Mouse (Mus musculus): Measurements from ENCODE around the gene Gm7075. TPM values are rescaled to one million over a fixed set of nuclear protein-coding genes. Genes with fewer than 3 reads are reported as not detected.
"Not testable (repeated sequence)": the region's sequence is repeated elsewhere in the genome, so short reads cannot be mapped to it uniquely, and the experiment has no call there.

The Gm7075 gene
- polyA plus RNA-seq, 1 experiment from 2014 or later = 0.63 TPM

- no peak overlapping the region for H3K9ac ChIP-seq (ENCODE audit: low read depth, low read length)
- no peaks in the 10 kb centered on the region for H3K4me1 ChIP-seq (replicated peaks; ENCODE audit: control insufficient read depth, insufficient read depth, low read length)
- H3K9me3 ChIP-seq (ENCODE audit: control insufficient read depth, low read length) = no peaks in the 10 kb centered on the region
- H3K4me2 ChIP-seq (replicated peaks; ENCODE audit: low read depth, low read length) = no peak overlapping the region
- no peaks in the 10 kb centered on the region for H3K27me3 ChIP-seq (ENCODE audit: control insufficient read depth, insufficient read depth, low read length)
- no peaks in the 10 kb centered on the region for H3K36me3 ChIP-seq (ENCODE audit: control insufficient read depth, insufficient read depth, low read length)
- no peak for ATAC-seq (ENCODE audit: low FRiP score)
- WGBS = 77% methylated on average over 8 of the region's 8 CpGs
- no peak overlapping the region for H3K4me3 ChIP-seq (ENCODE audit: low read depth, low read length)
- H3K27ac ChIP-seq (ENCODE audit: low read depth, low read length) = no peak overlapping the region
- no peak for DNase-seq (ENCODE audit: low spot score)
Measured at GRCm38 (mm10) chr10:63427146-63427545, 5.6 kb upstream of the Gm7075 start.

- H3K4me3 ChIP-seq (ENCODE audit: low read depth, low read length) = no peak overlapping the region
- no peak overlapping the region for H3K27ac ChIP-seq (ENCODE audit: low read depth, low read length)
- DNase-seq (ENCODE audit: low spot score) (no peak), ATAC-seq (ENCODE audit: low FRiP score) (no peak)
- H3K4me1 ChIP-seq (replicated peaks; ENCODE audit: control insufficient read depth, insufficient read depth, low read length) = no peaks in the 10 kb centered on the region
- H3K9ac ChIP-seq (ENCODE audit: low read depth, low read length) = no peak overlapping the region
- H3K36me3 ChIP-seq (ENCODE audit: control insufficient read depth, insufficient read depth, low read length) = no peaks in the 10 kb centered on the region
- no peak overlapping the region for H3K4me2 ChIP-seq (replicated peaks; ENCODE audit: low read depth, low read length)
- H3K9me3 ChIP-seq (ENCODE audit: control insufficient read depth, low read length) = no peaks in the 10 kb centered on the region
- no peaks in the 10 kb centered on the region for H3K27me3 ChIP-seq (ENCODE audit: control insufficient read depth, insufficient read depth, low read length)
Measured at GRCm38 (mm10) chr10:63424475-63424814, 2.9 kb upstream of the Gm7075 start.

- Histone ChIP-seq H3K27ac (ENCODE audit: low read depth, low read length) (no peak overlapping the region), H3K27me3 (ENCODE audit: control insufficient read depth, insufficient read depth, low read length) (no peaks in the 10 kb centered on the region), H3K9ac (ENCODE audit: low read depth, low read length) (no peak overlapping the region), H3K9me3 (ENCODE audit: control insufficient read depth, low read length) (no peaks in the 10 kb centered on the region), H3K4me1 (replicated peaks; ENCODE audit: control insufficient read depth, insufficient read depth, low read length) (no peaks in the 10 kb centered on the region), H3K4me3 (ENCODE audit: low read depth, low read length) (no peak overlapping the region), H3K36me3 (ENCODE audit: control insufficient read depth, insufficient read depth, low read length) (no peaks in the 10 kb centered on the region), H3K4me2 (replicated peaks; ENCODE audit: low read depth, low read length) (no peak overlapping the region)
- 82% methylated on average over 9 of the region's 9 CpGs for WGBS
- ATAC-seq (ENCODE audit: low FRiP score) (no peak), DNase-seq (ENCODE audit: low spot score) (no peak)
Measured at GRCm38 (mm10) chr10:63423591-63424474, 2.2 kb upstream of the Gm7075 start.

- no peak overlapping the region for H3K9ac ChIP-seq (ENCODE audit: low read depth, low read length)
- DNase-seq (ENCODE audit: low spot score) = no peak
- H3K4me1 ChIP-seq (replicated peaks; ENCODE audit: control insufficient read depth, insufficient read depth, low read length) = no peaks in the 10 kb centered on the region
- no peaks in the 10 kb centered on the region for H3K36me3 ChIP-seq (ENCODE audit: control insufficient read depth, insufficient read depth, low read length)
- H3K27me3 ChIP-seq (ENCODE audit: control insufficient read depth, insufficient read depth, low read length) = no peaks in the 10 kb centered on the region
- H3K9me3 ChIP-seq (ENCODE audit: control insufficient read depth, low read length) = no peaks in the 10 kb centered on the region
- no peak for ATAC-seq (ENCODE audit: low FRiP score)
- 93% methylated on average over 5 of the region's 5 CpGs for WGBS
- no peak overlapping the region for H3K27ac ChIP-seq (ENCODE audit: low read depth, low read length)
- no peak overlapping the region for H3K4me3 ChIP-seq (ENCODE audit: low read depth, low read length)
- no peak overlapping the region for H3K4me2 ChIP-seq (replicated peaks; ENCODE audit: low read depth, low read length)
Measured at GRCm38 (mm10) chr10:63422736-63422992, 1.1 kb upstream of the Gm7075 start.

GRCm38 (mm10) chr10:63417061-63417460 is 4.5 kb downstream of the Gm7075 start:
- Histone ChIP-seq H3K4me2 (replicated peaks; ENCODE audit: low read depth, low read length) (no peak overlapping the region), H3K4me3 (ENCODE audit: low read depth, low read length) (no peak overlapping the region), H3K4me1 (replicated peaks; ENCODE audit: control insufficient read depth, insufficient read depth, low read length) (no peaks in the 10 kb centered on the region), H3K36me3 (ENCODE audit: control insufficient read depth, insufficient read depth, low read length) (no peaks in the 10 kb centered on the region), H3K27me3 (ENCODE audit: control insufficient read depth, insufficient read depth, low read length) (no peaks in the 10 kb centered on the region), H3K9me3 (ENCODE audit: control insufficient read depth, low read length) (no peaks in the 10 kb centered on the region), H3K27ac (ENCODE audit: low read depth, low read length) (no peak overlapping the region), H3K9ac (ENCODE audit: low read depth, low read length) (no peak overlapping the region)
- WGBS = 76% methylated on average over 5 of the region's 5 CpGs
- DNase-seq (ENCODE audit: low spot score) (no peak), ATAC-seq (ENCODE audit: low FRiP score) (no peak)

- Histone ChIP-seq H3K27ac (ENCODE audit: low read depth, low read length) (no peak overlapping the region), H3K4me1 (replicated peaks; ENCODE audit: control insufficient read depth, insufficient read depth, low read length) (no peaks in the 10 kb centered on the region), H3K27me3 (ENCODE audit: control insufficient read depth, insufficient read depth, low read length) (no peaks in the 10 kb centered on the region), H3K36me3 (ENCODE audit: control insufficient read depth, insufficient read depth, low read length) (no peaks in the 10 kb centered on the region), H3K4me3 (ENCODE audit: low read depth, low read length) (no peak overlapping the region), H3K9me3 (ENCODE audit: control insufficient read depth, low read length) (no peaks in the 10 kb centered on the region), H3K4me2 (replicated peaks; ENCODE audit: low read depth, low read length) (no peak overlapping the region), H3K9ac (ENCODE audit: low read depth, low read length) (no peak overlapping the region)
- ATAC-seq (ENCODE audit: low FRiP score) = no peak
- WGBS = 66% methylated on average over 7 of the region's 7 CpGs
- no peak for DNase-seq (ENCODE audit: low spot score)
Measured at GRCm38 (mm10) chr10:63415850-63416249, 5.7 kb downstream of the Gm7075 start.

GRCm38 (mm10) chr10:63415287-63415686 is 6.3 kb downstream of the Gm7075 start:
- H3K27me3 ChIP-seq (ENCODE audit: control insufficient read depth, insufficient read depth, low read length) = no peaks in the 10 kb centered on the region
- DNase-seq (ENCODE audit: low spot score) = no peak
- no peak overlapping the region for H3K27ac ChIP-seq (ENCODE audit: low read depth, low read length)
- ATAC-seq (ENCODE audit: low FRiP score) = no peak
- H3K36me3 ChIP-seq (ENCODE audit: control insufficient read depth, insufficient read depth, low read length) = no peaks in the 10 kb centered on the region
- no peak overlapping the region for H3K4me3 ChIP-seq (ENCODE audit: low read depth, low read length)
- no peak overlapping the region for H3K9ac ChIP-seq (ENCODE audit: low read depth, low read length)
- H3K9me3 ChIP-seq (ENCODE audit: control insufficient read depth, low read length) = no peaks in the 10 kb centered on the region
- no peak overlapping the region for H3K4me2 ChIP-seq (replicated peaks; ENCODE audit: low read depth, low read length)
- 89% methylated on average over 7 of the region's 7 CpGs for WGBS
- H3K4me1 ChIP-seq (replicated peaks; ENCODE audit: control insufficient read depth, insufficient read depth, low read length) = no peaks in the 10 kb centered on the region

- WGBS = 88% methylated on average over 17 of the region's 17 CpGs
- no peaks in the 10 kb centered on the region for H3K36me3 ChIP-seq (ENCODE audit: control insufficient read depth, insufficient read depth, low read length)
- no peak for DNase-seq (ENCODE audit: low spot score)
- H3K9ac ChIP-seq (ENCODE audit: low read depth, low read length) = no peak overlapping the region
- no peaks in the 10 kb centered on the region for H3K27me3 ChIP-seq (ENCODE audit: control insufficient read depth, insufficient read depth, low read length)
- no peak overlapping the region for H3K4me3 ChIP-seq (ENCODE audit: low read depth, low read length)
- no peaks in the 10 kb centered on the region for H3K4me1 ChIP-seq (replicated peaks; ENCODE audit: control insufficient read depth, insufficient read depth, low read length)
- no peak overlapping the region for H3K27ac ChIP-seq (ENCODE audit: low read depth, low read length)
- H3K9me3 ChIP-seq (ENCODE audit: control insufficient read depth, low read length) = no peaks in the 10 kb centered on the region
- H3K4me2 ChIP-seq (replicated peaks; ENCODE audit: low read depth, low read length) = no peak overlapping the region
- no peak for ATAC-seq (ENCODE audit: low FRiP score)
Measured at GRCm38 (mm10) chr10:63412756-63413155, 8.8 kb downstream of the Gm7075 start.

- not testable (repeated sequence) for H3K27ac ChIP-seq (ENCODE audit: low read depth, low read length); H3K4me2 ChIP-seq (replicated peaks; ENCODE audit: low read depth, low read length); H3K9me3 ChIP-seq (ENCODE audit: control insufficient read depth, low read length); ATAC-seq (ENCODE audit: low FRiP score); H3K27me3 ChIP-seq (ENCODE audit: control insufficient read depth, insufficient read depth, low read length); H3K4me3 ChIP-seq (ENCODE audit: low read depth, low read length); H3K9ac ChIP-seq (ENCODE audit: low read depth, low read length); H3K4me1 ChIP-seq (replicated peaks; ENCODE audit: control insufficient read depth, insufficient read depth, low read length); H3K36me3 ChIP-seq (ENCODE audit: control insufficient read depth, insufficient read depth, low read length); DNase-seq (ENCODE audit: low spot score)
- 98% methylated on average over 6 of the region's 7 CpGs for WGBS
Measured at GRCm38 (mm10) chr10:63411674-63412073, 9.9 kb downstream of the Gm7075 start.

Data from hindbrain, embryonic 11.5 days (tissue).